Mouse (Mus musculus) embryonic facial prominence, embryonic 13.5 days (tissue): Measurements from ENCODE around the gene Nlrp4a. TPM values are rescaled to one million over a fixed set of nuclear protein-coding genes. Genes with fewer than 3 reads are reported as not detected.
"Not testable (repeated sequence)": the region's sequence is repeated elsewhere in the genome, so short reads cannot be mapped to it uniquely, and the experiment has no call there.

Experiments used
- ATAC-seq: fragments of 200-750 bp; cut with Nextera tagmentation; 2 replicates; pipeline ENCODE4 v1.8.0; 2017; ENCODE audit warnings: low read depth; ENCODE audit not compliant: insufficient number of reproducible peaks, insufficient read depth, low FRiP score, low TSS enrichment
- H3K27ac ChIP-seq: fragments of 300-500 bp; sonication (generic); 2 replicates; pipeline ENCODE4 v1.5.1; 2015; ENCODE audit warnings: moderate library complexity, mild to moderate bottlenecking, inconsistent platforms
- H3K27me3 ChIP-seq: fragments of 300-500 bp; sonication (generic); 2 replicates; pipeline ENCODE4 v1.6.1; 2015; ENCODE audit warnings: mild to moderate bottlenecking, inconsistent platforms
- H3K36me3 ChIP-seq: fragments of 300-500 bp; sonication (generic); 2 replicates; pipeline ENCODE4 v1.6.1; 2015; ENCODE audit warnings: mild to moderate bottlenecking, inconsistent platforms
- H3K4me1 ChIP-seq: fragments of 300-500 bp; sonication (generic); 2 replicates; pipeline ENCODE4 v1.6.1; 2015; ENCODE audit warnings: inconsistent platforms
- H3K4me2 ChIP-seq: fragments of 300-500 bp; sonication (generic); 2 replicates; pipeline ENCODE4 v1.6.1; 2015; ENCODE audit warnings: moderate library complexity, mild to moderate bottlenecking, inconsistent platforms
- H3K4me3 ChIP-seq: fragments of 300-500 bp; sonication (generic); 2 replicates; pipeline ENCODE4 v1.5.1; 2015; ENCODE audit warnings: mild to moderate bottlenecking, inconsistent platforms
- H3K9ac ChIP-seq: fragments of 300-500 bp; sonication (generic); 2 replicates; pipeline ENCODE4 v1.6.1; 2015; ENCODE audit warnings: mild to moderate bottlenecking, inconsistent platforms
- H3K9me3 ChIP-seq: fragments of 300-500 bp; sonication (generic); 2 replicates; pipeline ENCODE4 v1.6.1; 2016; ENCODE audit warnings: inconsistent platforms
- WGBS: fragments of 180-500 bp; shearing (Covaris S2); methylation state at CpG from one replicate; pipeline ENCODE4 v1.1.7; 2015; ENCODE audit warnings: mixed read lengths; 5-methylcytosine and 5-hydroxymethylcytosine counted together
- polyA plus RNA-seq: library from polyadenylated mRNA; unstranded; fragments of >200 nt; fragmentation: Nextera tagmentation; extraction: Ambion mirVana; gene quantifications from 2 replicates; pipeline ENCODE4 v1.2.1, GENCODE M21; 2015

Gene Nlrp4a
- not detected in 2 replicates for polyA plus RNA-seq

- no peak within 1 kb of the TSS for H3K27ac ChIP-seq
- ATAC-seq, result no peak
- H3K4me2 ChIP-seq, result no peak within 1 kb of the TSS
- H3K9me3 ChIP-seq, result no peaks in the 10 kb centered on the region
- H3K4me1 ChIP-seq, result no peaks in the 10 kb centered on the region
- H3K27me3 ChIP-seq, result no peaks in the 10 kb centered on the region
- H3K4me3 ChIP-seq, result no peak within 1 kb of the TSS
- 85% methylated on average over 5 of the region's 5 CpGs for WGBS
- no peaks in the 10 kb centered on the region for H3K36me3 ChIP-seq
- H3K9ac ChIP-seq, result no peak within 1 kb of the TSS
Observed at GRCm38 (mm10) chr7:26434813-26435212, at the start of gene Nlrp4a. Gene Nlrp4a, plus strand, starts transcription at chr7:26435113.

DNA sequence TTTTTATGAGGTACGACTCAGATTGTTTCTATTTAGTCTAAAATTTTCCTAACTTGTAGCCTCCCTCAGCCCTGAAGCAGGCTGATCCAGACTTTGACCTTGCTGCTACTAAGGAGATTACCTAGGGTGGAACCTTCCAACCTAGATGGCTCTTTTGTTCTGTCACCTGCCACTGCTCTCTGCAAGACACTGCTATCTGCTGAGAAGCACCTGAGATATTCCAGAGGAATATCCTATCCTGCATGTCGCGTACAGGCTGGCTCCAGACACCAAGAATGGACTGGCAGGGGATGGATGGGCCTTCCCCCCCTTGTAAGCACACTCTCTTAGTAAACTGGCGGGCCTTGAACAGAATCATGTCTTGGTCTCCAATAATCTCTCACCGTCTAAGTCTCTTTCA is 48.2 kb upstream of the Nlrp4a start:
- H3K4me3 ChIP-seq, H3K27me3 ChIP-seq, H3K9me3 ChIP-seq, H3K36me3 ChIP-seq, ATAC-seq, H3K27ac ChIP-seq, H3K4me1 ChIP-seq, H3K4me2 ChIP-seq, H3K9ac ChIP-seq: not testable (repeated sequence)
- WGBS, result 78% methylated on average over 5 of the region's 5 CpGs

GRCm38 (mm10) chr7:26391137-26391536 is 43.8 kb upstream of the Nlrp4a start:
- H3K36me3 ChIP-seq, H3K4me3 ChIP-seq, ATAC-seq, H3K4me2 ChIP-seq, H3K9me3 ChIP-seq, H3K4me1 ChIP-seq, H3K27me3 ChIP-seq, H3K9ac ChIP-seq, H3K27ac ChIP-seq: not testable (repeated sequence)
- 74% methylated on average over 2 of the region's 2 CpGs for WGBS

DNA sequence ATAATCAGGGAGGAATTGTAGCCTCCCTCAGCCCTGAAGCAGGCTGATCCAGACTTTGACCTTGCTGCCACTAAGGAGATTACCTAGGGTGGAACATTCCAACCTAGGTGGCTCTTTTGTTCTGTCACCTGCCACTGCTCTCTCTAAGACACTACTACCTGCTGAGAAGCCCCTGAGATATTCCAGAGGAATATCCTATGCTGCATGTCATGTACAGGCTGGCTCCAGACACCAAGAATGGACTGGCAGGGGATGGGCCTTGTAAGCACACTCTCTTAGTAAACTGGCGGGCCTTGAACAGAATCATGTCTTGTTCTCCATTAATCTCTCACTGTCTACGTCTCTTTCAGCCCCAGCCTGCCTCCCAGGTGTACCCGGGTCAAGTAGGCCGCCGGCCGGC is 43.1 kb upstream of the Nlrp4a start:
- not testable (repeated sequence) for H3K36me3 ChIP-seq, H3K4me3 ChIP-seq, H3K9me3 ChIP-seq, ATAC-seq, H3K27ac ChIP-seq, H3K27me3 ChIP-seq, H3K4me1 ChIP-seq, H3K9ac ChIP-seq, H3K4me2 ChIP-seq
- WGBS, result 85% methylated on average over 6 of the region's 6 CpGs

DNA sequence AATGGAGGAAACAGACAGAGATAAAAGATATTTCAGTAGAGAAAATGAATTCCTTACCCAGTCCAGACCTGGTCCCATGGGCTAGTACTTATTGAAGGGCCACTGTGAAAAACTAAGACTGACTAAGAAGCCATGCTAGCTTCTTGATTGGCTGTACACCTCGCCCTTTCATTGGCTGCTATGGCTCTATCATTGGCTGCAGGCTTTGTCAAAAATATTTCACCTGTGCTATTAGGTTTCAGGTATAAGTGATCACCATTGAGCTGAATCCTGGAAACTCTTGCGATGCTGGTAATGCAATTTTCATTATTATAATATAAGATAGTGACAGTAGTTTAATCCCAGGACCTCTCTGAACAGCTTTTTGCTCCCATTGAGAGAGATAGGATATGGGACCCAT is 31.3 kb upstream of the Nlrp4a start, which contains the start of gene Nlrp9c:
Nlrp9c (minus strand) TSS at position 101 of the 400 bp plus-strand sequence.
- H3K36me3 ChIP-seq, H3K9me3 ChIP-seq, H3K4me2 ChIP-seq, H3K4me3 ChIP-seq, H3K4me1 ChIP-seq, H3K27ac ChIP-seq, ATAC-seq, H3K9ac ChIP-seq, H3K27me3 ChIP-seq: not testable (repeated sequence)
- 63% methylated on average over 2 of the region's 2 CpGs for WGBS

GRCm38 (mm10) chr7:26476690-26477089 is 41.8 kb downstream of the Nlrp4a start:
- Histone ChIP-seq H3K27me3 (no peaks in the 10 kb centered on the region), H3K36me3 (no peaks in the 10 kb centered on the region), H3K4me3 (no peak overlapping the region), H3K4me1 (no peaks in the 10 kb centered on the region), H3K27ac (no peak overlapping the region), H3K9ac (no peak overlapping the region), H3K9me3 (0 out of 2 replicates have a peak, but pooled peaks cover 6% of the 10 kb centered on the region), H3K4me2 (no peak overlapping the region)
- ATAC-seq, result no peak

GRCm38 (mm10) chr7:26489514-26489913 is 54.6 kb downstream of the Nlrp4a start:
- H3K36me3 ChIP-seq, H3K4me3 ChIP-seq, ATAC-seq, H3K4me2 ChIP-seq, H3K9ac ChIP-seq, H3K27ac ChIP-seq, H3K9me3 ChIP-seq, H3K4me1 ChIP-seq, H3K27me3 ChIP-seq: not testable (repeated sequence)
- 78% methylated on average over 18 of the region's 18 CpGs for WGBS

Other genes starting within 250 kb of the Nlrp4a start
- gene Vmn1r184, start 174.8 kb upstream of the Nlrp4a start, polyA plus RNA-seq, result not detected in 2 replicates
- not detected in 2 replicates for gene Cyp2a4, start 127.9 kb upstream of the Nlrp4a start, polyA plus RNA-seq
- gene Nlrp9c, start 31.4 kb upstream of the Nlrp4a start, polyA plus RNA-seq, result not detected in 2 replicates
- gene Nlrp9a, start 99.9 kb downstream of the Nlrp4a start, polyA plus RNA-seq, result not detected in 2 replicates
- gene Vmn1r185, start 183.4 kb downstream of the Nlrp4a start, polyA plus RNA-seq, result not detected in 2 replicates